Mouse (Mus musculus): Measurements from ENCODE around the gene Bpifc. TPM values are rescaled to one million over a fixed set of nuclear protein-coding genes. Genes with fewer than 3 reads are reported as not detected.
A peak's percentile ranks its signal among the peaks of the same experiment; 100 is the strongest.

Gene Bpifc
- total RNA-seq, 2 experiments from 2014 or later, result 0.10 TPM; not detected in 1

- DNase-seq (ENCODE audit: extremely low spot score in 1 of 2, low spot score in 1 of 2), result peak; percentile 97 to 99
These were observed 54.2 kb downstream of the Bpifc start, which contains the start of gene Rtcb for GRCm38 (mm10) chr10:85957464-85957950. TSS of gene Rtcb (minus strand) at chr10:85957823.

DNA sequence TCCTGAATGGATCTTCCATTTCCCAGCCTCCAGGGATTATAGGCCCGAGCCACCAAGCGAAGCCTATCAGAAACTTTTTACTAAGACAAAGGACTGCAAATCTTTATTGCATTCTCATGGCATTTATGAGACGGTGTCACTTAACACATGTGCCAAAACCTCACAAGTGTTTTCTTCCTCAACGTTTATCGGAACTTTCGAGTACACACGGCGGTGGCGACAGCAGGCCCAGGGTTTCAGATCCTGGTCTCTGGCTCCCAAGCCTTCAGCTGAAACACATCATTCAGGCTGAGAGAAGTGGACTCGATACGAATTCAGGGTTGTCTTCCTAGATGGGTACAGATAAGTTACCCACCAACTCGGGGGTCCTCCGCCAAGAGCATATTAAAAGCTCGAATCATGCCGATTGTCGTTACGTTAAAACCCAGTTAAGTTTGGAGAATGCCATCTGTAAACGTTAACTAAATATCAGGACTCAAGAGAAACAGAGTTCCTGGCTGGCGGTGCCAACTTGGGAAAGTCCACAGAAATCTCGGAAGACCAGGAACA lies 54.8 kb downstream of the Bpifc start:
- no peak for DNase-seq (ENCODE audit: extremely low spot score in 1 of 2, low spot score in 1 of 2)

GRCm38 (mm10) chr10:85954429-85954828 lies 57.3 kb downstream of the Bpifc start:
- DNase-seq (ENCODE audit: extremely low spot score in 1 of 2, low spot score in 1 of 2), result no peak

- DNase-seq (ENCODE audit: extremely low spot score in 1 of 2, low spot score in 1 of 2), result no peak
These were observed 58.3 kb downstream of the Bpifc start for GRCm38 (mm10) chr10:85953401-85953800.

GRCm38 (mm10) chr10:85951765-85952443 lies 59.8 kb downstream of the Bpifc start:
- DNase-seq (ENCODE audit: extremely low spot score in 1 of 2, low spot score in 1 of 2), result no peak

DNA sequence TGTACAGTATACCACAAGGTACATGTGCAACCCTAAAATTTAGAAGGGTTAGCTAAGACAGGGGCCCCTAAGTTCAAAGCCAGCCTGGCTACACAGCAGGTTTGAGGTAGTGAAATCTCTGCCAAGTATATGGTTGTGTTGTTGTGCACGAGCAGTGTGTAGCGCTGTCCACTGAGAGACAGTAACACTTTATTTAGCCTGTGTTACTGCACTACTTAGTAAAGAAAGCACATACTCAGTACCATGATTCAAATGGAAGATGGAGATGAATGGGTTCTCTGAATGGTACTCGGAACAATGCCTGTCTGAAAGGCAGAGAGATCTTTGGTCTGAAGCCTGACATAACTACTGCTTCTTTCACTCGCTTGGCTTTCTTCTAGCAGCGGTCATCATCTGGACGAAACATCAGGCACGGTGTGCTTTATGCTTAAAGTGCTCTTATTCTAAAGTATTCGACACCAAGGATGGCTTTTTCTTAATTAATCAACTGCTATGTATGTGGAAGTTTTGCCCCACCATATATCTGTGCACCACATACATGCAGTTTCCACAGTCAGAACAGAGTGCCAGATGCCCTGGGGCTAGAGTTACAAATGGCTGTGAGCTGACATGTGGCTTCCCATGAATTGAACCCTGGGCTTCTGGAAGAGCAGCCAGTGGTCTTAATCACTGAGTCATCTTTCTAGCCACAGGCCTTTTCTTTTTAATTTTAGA lies 63.1 kb downstream of the Bpifc start:
- DNase-seq (ENCODE audit: extremely low spot score in 1 of 2, low spot score in 1 of 2), result no peak

DNA sequence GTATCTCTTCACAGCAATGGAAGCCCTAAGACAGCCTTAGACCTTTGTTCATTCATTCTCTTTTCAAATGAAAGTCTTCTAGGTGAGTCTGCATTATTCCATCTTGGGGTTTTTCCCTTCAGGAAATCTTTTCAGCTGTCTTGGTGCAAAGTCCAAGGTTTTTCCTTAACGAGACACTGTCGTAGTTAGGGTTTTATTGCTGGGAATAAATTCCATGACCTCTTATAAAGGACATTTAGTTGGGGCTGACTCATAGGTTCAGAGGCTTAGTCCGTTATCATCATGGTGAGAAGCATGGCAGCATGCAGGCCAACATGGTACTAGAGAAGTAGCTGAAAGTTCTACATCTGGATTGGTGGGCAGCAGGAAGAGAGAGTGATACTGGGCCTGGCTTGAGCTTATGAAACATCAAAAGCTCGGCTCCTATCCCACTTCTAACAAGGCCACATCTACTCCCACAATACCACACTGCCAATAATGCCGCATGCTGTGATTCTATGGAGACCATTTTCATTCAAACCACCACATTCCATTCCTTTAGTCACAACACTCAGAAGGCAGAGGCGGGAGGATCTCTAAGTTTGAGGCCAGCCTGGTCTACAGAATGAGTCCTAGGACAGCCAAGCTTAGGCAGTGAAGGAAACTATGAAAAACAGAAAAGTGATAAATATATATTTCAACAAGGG lies 75.3 kb downstream of the Bpifc start:
- no peak for DNase-seq (ENCODE audit: extremely low spot score in 1 of 2, low spot score in 1 of 2)

GRCm38 (mm10) chr10:85929962-85930361 lies 81.7 kb downstream of the Bpifc start:
- no peak for DNase-seq (ENCODE audit: extremely low spot score in 1 of 2, low spot score in 1 of 2)

DNA sequence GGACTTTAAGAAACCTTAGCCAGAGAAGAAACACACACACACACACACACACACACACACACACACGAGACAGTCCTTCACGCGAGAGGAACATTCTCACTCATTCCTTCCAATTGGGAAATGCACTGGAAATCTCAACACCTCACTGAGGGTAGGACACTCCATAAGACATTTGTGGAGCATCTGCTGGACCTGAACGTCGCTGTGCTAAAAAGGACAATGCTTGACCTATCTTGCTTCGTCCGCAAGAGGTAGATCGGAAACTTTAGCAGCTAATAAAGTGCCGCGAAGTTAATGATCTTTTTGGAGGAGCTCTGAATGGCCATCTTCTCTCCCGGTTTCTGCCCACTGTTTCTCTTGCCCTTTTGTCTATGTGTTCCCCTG lies 82.5 kb downstream of the Bpifc start:
- no peak for DNase-seq (ENCODE audit: extremely low spot score in 1 of 2, low spot score in 1 of 2)

DNA sequence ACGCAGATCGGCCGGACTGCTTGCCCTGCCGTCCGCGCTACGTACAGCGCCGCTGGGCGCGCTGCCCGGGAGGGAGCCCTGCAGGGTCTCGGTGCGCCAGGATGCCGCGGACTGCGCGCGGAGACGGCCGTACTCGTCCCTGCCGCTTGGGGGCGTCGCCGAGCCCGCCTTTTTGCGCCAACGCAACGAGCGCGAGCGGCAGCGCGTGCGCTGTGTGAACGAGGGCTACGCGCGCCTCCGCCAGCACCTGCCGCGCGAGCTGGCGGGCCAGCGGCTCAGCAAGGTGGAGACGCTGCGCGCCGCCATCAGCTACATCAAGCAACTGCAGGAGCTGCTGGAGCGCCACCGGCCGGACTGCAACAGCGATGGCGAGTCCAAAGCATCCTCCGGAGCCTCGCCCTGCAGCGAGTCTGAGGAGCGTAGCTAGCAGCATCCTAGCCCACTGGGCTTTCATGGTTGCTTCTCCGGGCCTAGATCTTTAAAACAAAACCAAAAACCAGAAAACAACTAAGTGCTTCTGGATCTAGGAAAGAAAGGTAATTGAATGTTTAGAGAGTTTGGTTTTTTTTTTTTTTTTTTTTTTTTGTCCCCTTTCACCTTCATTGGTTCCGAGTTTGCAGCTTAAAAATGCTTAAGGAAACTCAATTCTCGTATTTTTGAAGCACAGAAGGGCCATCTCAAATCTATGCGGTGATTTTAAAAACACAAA lies 83.0 kb downstream of the Bpifc start:
- peak; percentile 67 to 78 for DNase-seq (ENCODE audit: extremely low spot score in 1 of 2, low spot score in 1 of 2)

GRCm38 (mm10) chr10:85927676-85928445 lies 83.8 kb downstream of the Bpifc start, which contains the start of gene Ascl4:
TSS of gene Ascl4 (plus strand) at chr10:85927681.
- peak in 1 of 2 experiments; percentile 11 for DNase-seq (ENCODE audit: extremely low spot score in 1 of 2, low spot score in 1 of 2)

- DNase-seq (ENCODE audit: extremely low spot score in 1 of 2, low spot score in 1 of 2), result peak; percentile 76 to 87
These were observed 95.0 kb downstream of the Bpifc start, which contains the start of gene Prdm4 for GRCm38 (mm10) chr10:85916498-85917309. TSS of gene Prdm4 (minus strand) at chr10:85917142.

Other genes starting within 250 kb of the Bpifc start
- gene Pwp1, start 182.4 kb downstream of the Bpifc start, total RNA-seq (2021), result 10 to 100 TPM; 18.5 to 21.7 TPM
- 10 to 100 TPM; 22.2 to 29.6 TPM for gene Prdm4, start 94.8 kb downstream of the Bpifc start, total RNA-seq (2021)
- under 1 TPM; 0.70 to 0.98 TPM for gene Ascl4, start 84.2 kb downstream of the Bpifc start, total RNA-seq (2021)
- 100 to 1,000 TPM; 101 to 110 TPM for gene Rtcb, start 54.1 kb downstream of the Bpifc start, total RNA-seq (2021)
- 10 to 100 TPM; 22.1 to 24.0 TPM for gene Fbxo7, start 10.1 kb upstream of the Bpifc start, total RNA-seq (2021)